Mouse (Mus musculus) embryonic facial prominence, embryonic 13.5 days (tissue): ENCODE measurements around the gene Rps6kc1. TPM values are rescaled to one million over a fixed set of nuclear protein-coding genes. Genes with fewer than 3 reads are reported as not detected.

ENCODE experiments used
- polyA plus RNA-seq: library from polyadenylated mRNA; unstranded; fragments of >200 nt; fragmentation: Nextera tagmentation; extraction: Ambion mirVana; gene quantifications from 2 replicates; pipeline ENCODE4 v1.2.1, GENCODE M21; 2015

Gene Rps6kc1
- polyA plus RNA-seq, 1 experiment from 2014 or later, result 18.4 TPM

Other genes starting within 250 kb of the Rps6kc1 start
- gene Angel2, start 13.3 kb upstream of the Rps6kc1 start, polyA plus RNA-seq, result 51.5 and 60.1 TPM in 2 replicates
- gene Vash2, start 67.5 kb upstream of the Rps6kc1 start, polyA plus RNA-seq, result 54.3 and 54.7 TPM in 2 replicates
- 6.2 and 7.0 TPM in 2 replicates for gene Flvcr1, start 114.4 kb upstream of the Rps6kc1 start, polyA plus RNA-seq
- not detected in 2 replicates for gene Spata45, start 124.9 kb upstream of the Rps6kc1 start, polyA plus RNA-seq
- gene Tatdn3, start 151.2 kb upstream of the Rps6kc1 start, polyA plus RNA-seq, result 13.9 and 14.0 TPM in 2 replicates
- 24.2 and 24.7 TPM in 2 replicates for gene Nsl1, start 151.2 kb upstream of the Rps6kc1 start, polyA plus RNA-seq
- 10.8 and 12.3 TPM in 2 replicates for gene Batf3, start 186.1 kb upstream of the Rps6kc1 start, polyA plus RNA-seq